17 mouse cellular contexts compared by ENCODE assay signal in genomic region chr2:3683343-3683742, GRCm38 (mm10).
DNase-seq lines count a peak whose midpoint lies in the region; ATAC-seq and TF ChIP-seq lines count a peak whose summit lies in the region.
"Had no signal": no experiment of that assay in that cellular context is flagged by ENCODE, and none has a peak within 500 bp of the region (broad histone marks: within the 10 kb centered on the region; RNA-seq: fewer than 3 reads in every experiment).

No protein-coding gene starts in this region.

- H3K27me3 ChIP-seq in hindbrain, embryonic 11.5 days (ENCODE audit: control insufficient read depth, insufficient read depth, low read length): no peaks in the 10 kb centered on the region
- no peaks in the 10 kb centered on the region for H3K27me3 ChIP-seq in midbrain, embryonic 13.5 days
- H3K27me3 ChIP-seq in intestine, postnatal 0 days (replicated peaks; ENCODE audit: control insufficient read depth, insufficient read depth, low read length): no peaks in the 10 kb centered on the region
- H3K27me3 ChIP-seq: embryonic facial prominence, embryonic 12.5 days; kidney, embryonic 15.5 days; limb, embryonic 13.5 days had no signal

- no peaks in the 10 kb centered on the region for H3K36me3 ChIP-seq in hindbrain, embryonic 11.5 days (ENCODE audit: control insufficient read depth, insufficient read depth, low read length)
- no peaks in the 10 kb centered on the region for H3K36me3 ChIP-seq in midbrain, embryonic 13.5 days
- H3K36me3 ChIP-seq in intestine, postnatal 0 days (ENCODE audit: control insufficient read depth, insufficient read depth): no peaks in the 10 kb centered on the region
- H3K36me3 ChIP-seq: embryonic facial prominence, embryonic 12.5 days; kidney, embryonic 15.5 days; limb, embryonic 13.5 days had no signal

- intact Hi-C loops in left cerebral cortex, postnatal 4 days (cut with DNase I): no loop called here
- intact Hi-C loops in left cerebral cortex, postnatal 10 days (cut with DNase I): no loop called here

- peaks cover 2% of the 10 kb centered on the region; the same call in 1 of the 2 replicates for H3K4me1 ChIP-seq in hindbrain, embryonic 11.5 days (replicated peaks; ENCODE audit: control insufficient read depth, insufficient read depth, low read length)
- H3K4me1 ChIP-seq in midbrain, embryonic 13.5 days (replicated peaks): peaks cover 19% of the 10 kb centered on the region
- H3K4me1 ChIP-seq in intestine, postnatal 0 days (replicated peaks; ENCODE audit: control insufficient read depth, insufficient read depth, low read length): no peaks in the 10 kb centered on the region

- H3K9me3 ChIP-seq in hindbrain, embryonic 11.5 days (ENCODE audit: control insufficient read depth, low read length): no peaks in the 10 kb centered on the region
- no peaks in the 10 kb centered on the region for H3K9me3 ChIP-seq in midbrain, embryonic 13.5 days
- H3K9me3 ChIP-seq in intestine, postnatal 0 days (ENCODE audit: control insufficient read depth): no peaks in the 10 kb centered on the region
- H3K9me3 ChIP-seq: embryonic facial prominence, embryonic 12.5 days; kidney, embryonic 15.5 days; limb, embryonic 13.5 days; megakaryocyte, embryonic 14.5 days had no signal

- H3K9ac ChIP-seq in hindbrain, embryonic 11.5 days (ENCODE audit: low read depth, low read length): no peak overlapping the region
- no peak overlapping the region for H3K9ac ChIP-seq in midbrain, embryonic 13.5 days (replicated peaks)
- H3K9ac ChIP-seq in intestine, postnatal 0 days (ENCODE audit: low read depth, low read length): no peak overlapping the region
- H3K9ac ChIP-seq: embryonic facial prominence, embryonic 12.5 days; kidney, embryonic 15.5 days; limb, embryonic 13.5 days had no signal

- ATAC-seq in hindbrain, embryonic 11.5 days (ENCODE audit: low FRiP score): peak; percentile 45; the same call in 1 of the 2 replicates
- peak; percentile 73 for ATAC-seq in midbrain, embryonic 13.5 days
- no peak for ATAC-seq in intestine, postnatal 0 days
- ATAC-seq: activated CD4-positive, CD25-positive, alpha-beta regulatory T cell, adult 4 months had no signal

- WGBS in hindbrain, embryonic 11.5 days: 70% methylated on average over 5 of the region's 5 CpGs
- 37% methylated on average over 5 of the region's 5 CpGs for WGBS in midbrain, embryonic 13.5 days
- WGBS in intestine, postnatal 0 days: 71% methylated on average over 5 of the region's 5 CpGs

- no peak overlapping the region for H3K4me3 ChIP-seq in hindbrain, embryonic 11.5 days (ENCODE audit: low read depth, low read length)
- H3K4me3 ChIP-seq in midbrain, embryonic 13.5 days (replicated peaks): no peak overlapping the region
- no peak overlapping the region for H3K4me3 ChIP-seq in intestine, postnatal 0 days (ENCODE audit: low read depth, low read length)
- H3K4me3 ChIP-seq: embryonic facial prominence, embryonic 12.5 days; kidney, embryonic 15.5 days; limb, embryonic 13.5 days; megakaryocyte, embryonic 14.5 days had no signal

- no peak overlapping the region for H3K4me2 ChIP-seq in hindbrain, embryonic 11.5 days (replicated peaks; ENCODE audit: low read depth, low read length)
- H3K4me2 ChIP-seq in midbrain, embryonic 13.5 days (replicated peaks): peak overlapping the region; percentile 16
- H3K4me2 ChIP-seq in intestine, postnatal 0 days (replicated peaks; ENCODE audit: low read depth): no peak overlapping the region
- H3K4me2 ChIP-seq: embryonic facial prominence, embryonic 12.5 days; heart, embryonic 11.5 days; kidney, embryonic 15.5 days had no signal

- peak; percentile 13 for DNase-seq in left cerebral cortex, postnatal 4 days
- DNase-seq in left cerebral cortex, postnatal 10 days (ENCODE audit: extremely low spot score in 1 of 2, low spot score in 2 of 2): no peak
- no peak for DNase-seq in hindbrain, embryonic 11.5 days (ENCODE audit: low spot score)
- DNase-seq in right cerebral cortex, postnatal 14 days: no peak
- no peak for DNase-seq in gastrocnemius, postnatal 25 days
- DNase-seq: cerebellum, adult 8-10 months; lung, adult 2 months; right cerebral cortex, postnatal 4 days; thymus, postnatal 25 days had no signal

- TF ChIP-seq CTCF in intestine, postnatal 0 days (IDR thresholded peaks at IDR 0.05; ENCODE audit: low read depth): no peak

- H3K27ac ChIP-seq in hindbrain, embryonic 11.5 days (ENCODE audit: low read depth, low read length): peak overlapping the region; percentile 62
- H3K27ac ChIP-seq in midbrain, embryonic 13.5 days: peak overlapping the region; percentile 68
- no peak overlapping the region for H3K27ac ChIP-seq in intestine, postnatal 0 days (ENCODE audit: low read depth, low read length)
- H3K27ac ChIP-seq: kidney, embryonic 15.5 days; limb, embryonic 13.5 days had no signal
